Mouse (Mus musculus) midbrain, postnatal 0 days (tissue): ENCODE results near the gene Oser1. TPM values are rescaled to one million over a fixed set of nuclear protein-coding genes. Genes with fewer than 3 reads are reported as not detected.

Experiments used
- ATAC-seq: fragments of 200-750 bp; cut with Nextera tagmentation; 2 replicates; pipeline ENCODE4 v1.8.0; 2017; ENCODE audit warnings: moderate number of reproducible peaks, mild to moderate bottlenecking, moderate TSS enrichment, moderate library complexity; ENCODE audit not compliant: low FRiP score
- DNase-seq: peaks from one replicate; pipeline ENCODE4 v3.0.0-alpha.2; 2015; ENCODE audit warnings: low spot score
- H3K27ac ChIP-seq: fragments of 300-500 bp; sonication (generic); 2 replicates; pipeline ENCODE4 v1.5.1; 2014; ENCODE audit warnings: low read depth, mild to moderate bottlenecking, low read length, mixed read lengths
- H3K27me3 ChIP-seq: fragments of 300-500 bp; sonication (generic); 2 replicates; pipeline ENCODE4 v1.6.1; 2014; ENCODE audit warnings: low read length, control low read depth, mixed read lengths; ENCODE audit not compliant: insufficient read depth
- H3K36me3 ChIP-seq: fragments of 300-500 bp; sonication (generic); 2 replicates; pipeline ENCODE4 v1.6.1; 2014; ENCODE audit warnings: low read length, control low read depth, mixed read lengths; ENCODE audit not compliant: insufficient read depth
- H3K4me1 ChIP-seq: fragments of 300-500 bp; sonication (generic); 2 replicates; pipeline ENCODE4 v1.6.1; 2014; ENCODE audit warnings: mild to moderate bottlenecking, control low read depth, antibody characterized with exemption, low read length, mixed read lengths; ENCODE audit not compliant: insufficient read depth
- H3K4me2 ChIP-seq: fragments of 300-500 bp; sonication (generic); 2 replicates; pipeline ENCODE4 v1.6.1; 2014; ENCODE audit warnings: low read depth, mild to moderate bottlenecking, low read length, mixed read lengths; ENCODE audit not compliant: poor library complexity, severe bottlenecking
- H3K4me3 ChIP-seq: fragments of 300-500 bp; sonication (generic); 2 replicates; pipeline ENCODE4 v1.5.1; 2014; ENCODE audit warnings: low read depth, mild to moderate bottlenecking, low read length, moderate library complexity
- H3K9ac ChIP-seq: fragments of 300-500 bp; sonication (generic); replicated peaks from 2 replicates; pipeline ENCODE4 v1.6.1; 2014; ENCODE audit warnings: mild to moderate bottlenecking, low read length, moderate library complexity, mixed read lengths; ENCODE audit not compliant: poor library complexity, severe bottlenecking
- H3K9me3 ChIP-seq: fragments of 300-500 bp; sonication (generic); 2 replicates; pipeline ENCODE4 v1.6.1; 2016; ENCODE audit warnings: low read length, control low read depth
- CTCF ChIP-seq: IDR thresholded peaks from 2 replicates; pipeline ENCODE4 v1.5.1; 2016; ENCODE audit warnings: antibody characterized with exemption, mild to moderate bottlenecking
- WGBS: fragments of 180-500 bp; shearing (Covaris S2); extraction: QIAGEN DNeasy Blood & Tissue Kit; methylation state at CpG from one replicate; pipeline ENCODE4 v1.1.7; 2014; 5-methylcytosine and 5-hydroxymethylcytosine counted together
- polyA plus RNA-seq: library from polyadenylated mRNA; unstranded; fragments of >200 nt; fragmentation: Nextera tagmentation; extraction: Ambion mirVana; gene quantifications from 2 replicates; pipeline ENCODE4 v1.2.1, GENCODE M21; 2015
- total RNA-seq: library from RNA; depleted of rRNA; stranded (reverse); fragments of >200 nt; gene quantifications from 2 replicates; pipeline ENCODE4 v1.2.3, GENCODE M21; 2014

Oser1 gene
- total and polyA plus RNA-seq, 2 experiments from 2014 or later, result 29.9 to 63.8 TPM

DNA sequence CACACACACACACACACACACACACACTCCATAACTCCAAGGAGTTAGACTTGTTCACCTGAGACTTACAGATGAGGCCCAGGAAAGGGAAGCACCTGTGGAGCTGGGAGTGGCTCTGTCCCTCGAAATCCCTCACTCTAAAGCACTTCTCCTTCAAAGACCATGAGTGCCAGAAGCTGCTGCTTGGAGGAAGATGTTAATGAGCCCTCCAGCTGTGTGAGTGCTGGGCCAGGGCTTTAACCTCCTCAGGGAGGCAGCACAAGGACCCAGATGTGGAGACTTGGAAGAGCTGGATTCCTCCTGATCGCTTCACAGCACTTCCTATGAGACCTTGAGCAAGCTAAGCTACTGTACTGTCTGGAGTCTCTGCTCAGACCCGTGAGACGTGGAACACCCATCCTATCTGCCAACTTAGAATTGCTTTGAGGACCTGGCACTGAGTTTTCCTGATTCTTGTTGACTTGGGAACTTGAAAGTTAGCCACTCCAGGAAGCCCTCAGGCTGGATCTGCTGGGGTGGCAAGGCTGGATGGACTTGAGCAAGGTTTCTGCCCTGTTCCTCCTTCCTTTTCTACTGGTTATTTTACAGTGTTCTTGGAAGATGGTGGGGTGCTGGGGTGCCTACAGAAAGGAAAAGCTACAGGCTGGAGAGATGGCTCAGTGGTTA, 4.0 kb upstream of the Oser1 start:
- Histone ChIP-seq H3K4me3 (no peak overlapping the region), H3K4me2 (no peak overlapping the region), H3K27me3 (no peaks in the 10 kb centered on the region), H3K9ac (no peak overlapping the region), H3K4me1 (no peaks in the 10 kb centered on the region), H3K36me3 (no peaks in the 10 kb centered on the region), H3K27ac (no peak overlapping the region), H3K9me3 (no peaks in the 10 kb centered on the region)
- no peak for DNase-seq
- no peak for TF ChIP-seq CTCF
- ATAC-seq, result no peak
- WGBS, result 46% methylated on average over 4 of the region's 4 CpGs

DNA sequence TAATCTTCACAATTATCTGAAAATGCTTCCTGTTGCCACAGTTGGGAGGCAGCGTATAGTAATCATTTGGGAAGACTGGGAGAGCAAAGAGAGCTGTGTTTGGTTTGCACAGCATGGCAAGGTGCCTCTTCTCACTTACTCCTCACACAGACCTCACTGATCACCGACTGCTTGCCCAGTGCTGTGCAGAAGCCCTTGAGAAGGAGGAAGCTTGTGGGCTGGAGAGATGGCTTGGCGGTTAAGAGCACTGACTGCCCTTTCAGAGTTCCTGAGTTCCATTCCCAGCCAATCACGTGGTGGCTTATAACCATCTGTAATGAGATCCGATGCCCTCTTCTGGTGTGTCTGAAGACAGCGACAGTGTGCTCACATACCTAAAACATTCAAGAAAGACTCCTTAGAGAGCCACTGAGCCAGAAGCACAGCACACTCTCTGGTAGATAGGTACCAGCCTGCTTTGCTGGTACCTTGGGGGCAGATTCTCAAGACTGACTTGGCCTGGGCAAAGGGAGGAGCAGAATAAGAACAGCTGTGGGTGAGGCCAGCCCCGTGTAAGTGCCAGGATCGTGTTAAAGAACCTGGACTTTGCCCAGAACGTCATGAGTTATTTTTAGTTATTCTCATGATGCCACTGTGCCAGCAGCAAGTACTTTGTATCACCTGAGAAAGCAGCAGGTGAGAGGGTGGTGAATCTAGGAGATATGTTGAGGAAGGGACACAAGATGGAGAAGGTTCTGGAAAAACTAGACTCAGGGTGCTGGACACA, 1.4 kb downstream of the Oser1 start:
- TF ChIP-seq CTCF, result peak; percentile 13; the same call in 1 of the 2 replicates
- no peak overlapping the region for H3K4me2 ChIP-seq
- H3K9ac ChIP-seq, result no peak overlapping the region
- H3K9me3 ChIP-seq, result no peaks in the 10 kb centered on the region
- H3K27me3 ChIP-seq, result no peaks in the 10 kb centered on the region
- no peak overlapping the region for H3K27ac ChIP-seq
- peaks cover 10% of the 10 kb centered on the region for H3K4me1 ChIP-seq
- ATAC-seq (no peak), DNase-seq (no peak)
- H3K36me3 ChIP-seq, result no peaks in the 10 kb centered on the region
- no peak overlapping the region for H3K4me3 ChIP-seq
- whole genome bisulfite sequencing, result 81% methylated on average over 9 of the region's 9 CpGs

DNA sequence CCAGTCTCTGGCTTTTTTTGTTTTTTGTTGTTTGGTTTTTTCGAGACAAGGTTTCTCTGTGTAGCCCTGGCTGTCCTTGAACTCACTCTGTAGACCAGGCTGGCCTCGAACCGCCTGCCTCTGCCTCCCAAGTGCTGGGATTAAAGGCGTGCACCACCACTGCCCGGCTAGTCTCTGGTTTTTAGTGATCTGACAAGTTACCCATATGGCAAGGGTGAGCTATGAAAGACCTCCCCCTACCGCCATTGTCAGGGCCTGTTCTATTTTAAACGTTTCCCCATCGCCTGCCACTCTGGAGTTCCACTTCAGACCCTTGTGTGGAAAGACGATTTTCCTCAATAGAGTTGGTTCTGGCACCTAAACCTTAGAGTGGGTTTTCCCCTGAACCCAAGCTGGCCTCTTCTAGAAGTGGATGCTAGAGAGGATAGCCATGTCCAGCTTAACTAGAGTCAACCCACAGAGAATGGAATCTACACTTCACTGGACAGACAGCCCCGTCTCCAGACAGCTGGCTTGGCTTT, 4.1 kb downstream of the Oser1 start:
- peak overlapping the region; percentile 54 for H3K4me2 ChIP-seq
- H3K36me3 ChIP-seq, result no peaks in the 10 kb centered on the region
- H3K9ac ChIP-seq, result peak overlapping the region; percentile 80
- no peaks in the 10 kb centered on the region for H3K9me3 ChIP-seq
- no peak for TF ChIP-seq CTCF
- no peaks in the 10 kb centered on the region for H3K27me3 ChIP-seq
- 36% methylated on average over 10 of the region's 10 CpGs for WGBS
- ATAC-seq, result no peak
- no peak for DNase-seq
- H3K4me1 ChIP-seq, result peaks cover 15% of the 10 kb centered on the region
- peak overlapping the region; percentile 94 for H3K4me3 ChIP-seq
- peak overlapping the region; percentile 83; the same call in 1 of the 2 replicates for H3K27ac ChIP-seq

DNA sequence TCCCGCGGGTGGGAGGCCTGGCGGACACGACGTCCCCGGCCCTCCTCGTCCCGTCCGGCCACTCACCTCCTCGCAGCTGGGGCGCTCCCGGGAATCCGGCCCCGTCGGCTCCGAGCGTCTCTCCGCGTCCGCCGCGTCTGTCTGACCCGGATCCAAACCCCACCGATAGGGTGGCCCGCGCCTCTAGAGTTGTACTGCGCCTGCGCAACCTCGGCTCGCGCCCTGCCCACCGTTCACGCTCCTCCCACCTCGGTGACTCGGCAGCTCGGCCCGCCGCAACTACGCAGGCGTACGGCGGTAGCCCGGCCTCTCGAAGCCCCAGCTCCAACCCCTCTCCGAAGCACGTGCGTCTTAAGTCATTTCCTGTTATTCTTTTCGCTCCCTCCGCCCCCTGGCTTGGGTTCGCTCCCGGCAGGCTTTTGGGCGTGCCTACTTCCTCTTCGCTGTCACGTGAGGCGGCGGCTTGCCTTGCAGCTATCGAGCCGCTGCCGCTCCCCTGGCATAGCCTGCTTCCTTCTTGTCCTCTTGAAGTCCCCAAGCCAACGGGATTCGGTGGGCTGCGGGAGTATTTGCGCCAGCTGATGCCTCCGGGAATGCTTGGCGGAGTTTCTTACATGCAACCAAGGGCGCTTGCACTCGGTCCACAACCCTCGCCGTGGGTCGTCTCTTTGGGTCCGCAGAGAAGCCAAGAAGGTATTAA, 5.0 kb downstream of the Oser1 start:
- Histone ChIP-seq H3K36me3 (no peaks in the 10 kb centered on the region), H3K27ac (peak overlapping the region; percentile 83), H3K27me3 (no peaks in the 10 kb centered on the region), H3K4me1 (peaks cover 15% of the 10 kb centered on the region), H3K4me3 (peak overlapping the region; percentile 94), H3K9ac (peak overlapping the region; percentile 80), H3K9me3 (no peaks in the 10 kb centered on the region), H3K4me2 (peak overlapping the region; percentile 82)
- peak; percentile 47 for TF ChIP-seq CTCF
- DNase-seq (peak; percentile 99), ATAC-seq (peak; percentile 99)
- WGBS, result under 1% methylated on average over 58 of the region's 71 CpGs

DNA sequence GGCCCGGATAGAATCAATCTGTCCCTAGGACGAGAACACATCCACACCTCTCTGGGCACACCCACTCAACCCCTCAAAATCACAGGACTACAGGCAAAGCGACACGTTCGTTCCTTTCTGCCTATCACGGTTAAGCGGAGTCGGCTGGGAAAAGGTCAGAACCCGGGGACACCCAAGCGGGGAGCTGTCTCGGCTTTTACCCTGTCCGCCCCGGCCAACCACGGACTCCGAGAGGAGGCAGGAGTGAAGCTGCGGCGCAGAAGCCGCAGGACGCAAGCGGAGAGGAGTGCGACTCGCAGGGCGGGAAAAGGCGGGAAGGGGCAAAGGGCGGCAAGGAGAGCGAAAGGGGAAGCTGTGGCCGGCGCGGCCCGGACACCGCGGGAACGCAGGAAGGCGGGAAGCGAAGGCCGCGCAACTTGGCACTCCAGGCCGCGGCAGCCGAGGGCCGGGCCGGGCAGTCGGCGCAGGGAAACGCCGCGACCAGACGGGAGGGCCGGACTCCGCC, 5.6 kb downstream of the Oser1 start:
- peak overlapping the region; percentile 75 for H3K9ac ChIP-seq
- peak overlapping the region; percentile 73 for H3K27ac ChIP-seq
- H3K27me3 ChIP-seq, result no peaks in the 10 kb centered on the region
- peaks cover 3% of the 10 kb centered on the region; the same call in 1 of the 2 replicates for H3K36me3 ChIP-seq
- peaks cover 15% of the 10 kb centered on the region for H3K4me1 ChIP-seq
- no peak for TF ChIP-seq CTCF
- ATAC-seq (no peak; the same call in 1 of the 2 replicates), DNase-seq (peak; percentile 15)
- peak overlapping the region; percentile 94 for H3K4me3 ChIP-seq
- 1% methylated on average over 33 of the region's 50 CpGs for WGBS
- peak overlapping the region; percentile 82 for H3K4me2 ChIP-seq
- no peaks in the 10 kb centered on the region for H3K9me3 ChIP-seq
